Mouse (Mus musculus) heart, postnatal 4 days (tissue): ENCODE measurements around the gene Eqtn. TPM values are rescaled to one million over a fixed set of nuclear protein-coding genes. Genes with fewer than 3 reads are reported as not detected.

Experiments
- DNase-seq: peaks from one replicate; pipeline ENCODE4 v3.0.0; 2021
- total RNA-seq, 2 experiments: library from RNA; stranded (reverse); gene quantifications; 2 replicates each; pipeline ENCODE4 v1.2.3; 2021

Eqtn gene
- total RNA-seq, result under 1 TPM in 1 of 2 experiments, not detected in 1; 0.24 TPM

GRCm38 (mm10) chr4:94928743-94929142 lies at the start of gene Eqtn:
Gene Eqtn, minus strand, starts transcription at chr4:94928843.
- DNase-seq, result no peak

- DNase-seq, result no peak
Observed at GRCm38 (mm10) chr4:94973321-94973720, 44.7 kb upstream of the Eqtn start.

DNA sequence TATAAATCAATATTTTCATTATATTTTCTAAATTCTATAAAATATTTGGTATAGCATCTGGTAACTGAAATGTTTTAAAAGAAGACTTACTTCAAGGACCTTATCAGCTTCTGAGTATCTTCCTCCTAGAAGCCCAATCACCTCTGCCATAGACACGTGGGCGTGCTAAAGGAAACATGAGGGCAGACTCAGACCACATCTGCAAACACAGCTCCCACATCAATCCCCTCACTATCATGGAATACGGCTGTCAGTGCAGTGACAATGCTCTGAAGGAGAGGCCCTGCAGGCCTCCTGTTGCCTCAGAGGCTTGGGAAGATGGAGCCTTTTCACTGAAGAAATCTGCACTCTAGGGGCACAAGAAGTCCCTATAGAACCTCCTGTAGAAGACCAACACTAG lies 24.1 kb upstream of the Eqtn start:
- no peak for DNase-seq

DNA sequence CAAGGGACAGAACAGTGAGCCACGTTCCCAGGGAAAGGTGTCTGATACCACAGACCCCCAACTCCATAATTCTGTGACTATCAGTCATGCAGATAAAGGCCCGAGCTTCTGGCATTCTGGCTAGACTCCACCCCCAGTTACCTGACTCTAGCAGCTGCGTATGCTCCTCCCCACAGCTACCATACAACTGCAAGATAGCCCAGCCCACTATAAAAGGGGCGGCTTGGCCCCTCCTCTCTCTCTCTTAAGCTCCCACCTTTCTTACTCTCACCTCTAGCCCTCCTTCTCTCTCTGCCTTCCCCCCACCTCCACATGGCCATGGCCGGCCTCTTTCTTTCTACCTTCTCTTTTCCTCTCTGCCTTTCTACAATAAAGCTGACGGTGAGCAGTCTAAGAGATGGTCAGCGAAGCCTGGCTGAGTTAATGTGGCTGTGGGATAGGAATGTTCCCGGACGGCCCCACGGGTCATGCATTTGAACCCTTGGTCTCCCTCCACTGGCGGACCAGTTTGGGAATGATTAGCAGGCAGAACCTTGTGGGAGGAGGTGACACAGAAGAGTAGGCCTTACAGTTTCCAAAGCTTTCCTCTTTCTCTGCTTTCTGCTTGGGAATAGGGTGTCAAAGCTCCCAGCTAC lies 12.7 kb upstream of the Eqtn start:
- no peak for DNase-seq

DNA sequence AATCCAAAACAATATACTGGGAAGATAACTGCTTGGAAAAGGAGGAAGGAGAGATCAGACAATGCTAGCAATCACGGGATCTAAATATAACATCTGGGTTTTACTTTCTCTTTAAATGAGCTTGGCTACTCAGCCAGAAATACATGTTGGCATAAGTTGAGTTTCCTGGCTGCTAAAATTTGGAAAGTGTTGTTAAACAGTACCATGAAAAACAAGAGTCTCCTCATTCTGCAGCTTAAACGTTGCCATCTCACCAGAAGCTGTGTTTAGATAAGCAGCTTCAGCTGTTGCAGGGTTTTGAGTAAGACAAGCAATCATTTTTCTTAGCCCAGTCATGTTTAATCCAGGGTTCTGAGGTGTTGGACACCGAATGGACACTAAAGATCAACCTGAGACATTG lies 26.9 kb downstream of the Eqtn start:
- no peak for DNase-seq

- DNase-seq, result peak; percentile 19
Observed at GRCm38 (mm10) chr4:94900744-94901143, 27.9 kb downstream of the Eqtn start.

Other genes starting within 250 kb of the Eqtn start
- gene Tek, start 189.6 kb downstream of the Eqtn start, total RNA-seq, result 10 to 100 TPM; 59.2 to 62.8 TPM
- gene Mysm1, start 50.3 kb upstream of the Eqtn start, total RNA-seq, result 10 to 100 TPM; 16.0 to 16.6 TPM
- 10 to 100 TPM; 61.6 to 69.6 TPM for gene Jun, start 123.4 kb upstream of the Eqtn start, total RNA-seq